Mouse (Mus musculus) mature B cell (primary cell): ENCODE data around the gene Abtb2.

Experiments
- in situ Hi-C: fragments of 300-500 bp; cut with MboI; formaldehyde crosslinking; loops from 2 replicates; pipeline ENCODE4 v1.14.3; 2019

Gene Abtb2

GRCm38 (mm10) chr2:103565732-103566422, at the start of gene Abtb2:
TSS of gene Abtb2 (plus strand) at chr2:103566310.
- in situ Hi-C loops: loop anchor here (10.0 to 25.0 kb wide), 3 partner anchors 149 to 421 kb away; no protein-coding TSS in a partner anchor

GRCm38 (mm10) chr2:103516472-103516871, 49.6 kb upstream of the Abtb2 start:
- in situ Hi-C loops: no loop called here

GRCm38 (mm10) chr2:103525596-103525995, 40.5 kb upstream of the Abtb2 start:
- in situ Hi-C loops: no loop called here

- in situ Hi-C loops: loop anchor here (5.0 kb wide), 1 partner anchor 100 kb away; no protein-coding TSS in a partner anchor
These were observed 19.0 kb upstream of the Abtb2 start for GRCm38 (mm10) chr2:103547132-103547531.

GRCm38 (mm10) chr2:103550301-103550700, 15.8 kb upstream of the Abtb2 start:
- in situ Hi-C loops: loop anchor here (25.0 kb wide), 1 partner anchor 437 kb away; no protein-coding TSS in a partner anchor

- in situ Hi-C loops: loop anchor here (25.0 kb wide), 1 partner anchor 433 kb away; no protein-coding TSS in a partner anchor
These were observed 12.1 kb upstream of the Abtb2 start for GRCm38 (mm10) chr2:103554041-103554440.

- in situ Hi-C loops: loop anchor here (25.0 kb wide), 1 partner anchor 431 kb away; no protein-coding TSS in a partner anchor
These were observed 9.8 kb upstream of the Abtb2 start for GRCm38 (mm10) chr2:103556125-103556877.

- in situ Hi-C loops: loop anchor here (10.0 to 25.0 kb wide), 3 partner anchors 154 to 426 kb away; no protein-coding TSS in a partner anchor
These were observed 5.2 kb upstream of the Abtb2 start for GRCm38 (mm10) chr2:103560955-103561354.

GRCm38 (mm10) chr2:103564427-103565023, 1.6 kb upstream of the Abtb2 start:
- in situ Hi-C loops: loop anchor here (10.0 to 25.0 kb wide), 3 partner anchors 150 to 423 kb away; no protein-coding TSS in a partner anchor

GRCm38 (mm10) chr2:103565171-103565591, 929 bp upstream of the Abtb2 start:
- in situ Hi-C loops: loop anchor here (10.0 to 25.0 kb wide), 3 partner anchors 150 to 422 kb away; no protein-coding TSS in a partner anchor

GRCm38 (mm10) chr2:103566423-103566712, 258 bp downstream of the Abtb2 start:
- in situ Hi-C loops: loop anchor here (10.0 to 25.0 kb wide), 3 partner anchors 148 to 421 kb away; no protein-coding TSS in a partner anchor

- in situ Hi-C loops: loop anchor here (10.0 to 25.0 kb wide), 3 partner anchors 148 to 420 kb away; no protein-coding TSS in a partner anchor
These were observed 807 bp downstream of the Abtb2 start for GRCm38 (mm10) chr2:103566713-103567521.

GRCm38 (mm10) chr2:103568161-103568560, 2.1 kb downstream of the Abtb2 start:
- in situ Hi-C loops: loop anchor here (10.0 to 25.0 kb wide), 3 partner anchors 147 to 419 kb away; no protein-coding TSS in a partner anchor

GRCm38 (mm10) chr2:103569716-103570115, 3.6 kb downstream of the Abtb2 start:
- in situ Hi-C loops: loop anchor here (10.0 to 25.0 kb wide), 3 partner anchors 145 to 418 kb away; no protein-coding TSS in a partner anchor

GRCm38 (mm10) chr2:103572354-103572753, 6.2 kb downstream of the Abtb2 start:
- in situ Hi-C loops: loop anchor here (25.0 kb wide), 1 partner anchor 415 kb away; no protein-coding TSS in a partner anchor

GRCm38 (mm10) chr2:103576371-103576770, 10.3 kb downstream of the Abtb2 start:
- in situ Hi-C loops: no loop called here

GRCm38 (mm10) chr2:103577752-103578662, 11.9 kb downstream of the Abtb2 start:
- in situ Hi-C loops: no loop called here

GRCm38 (mm10) chr2:103578663-103579213, 12.6 kb downstream of the Abtb2 start:
- in situ Hi-C loops: no loop called here

- in situ Hi-C loops: no loop called here
These were observed 14.6 kb downstream of the Abtb2 start for GRCm38 (mm10) chr2:103580756-103581155.
